Mouse (Mus musculus): ENCODE data around the gene Pdss2.

DNA sequence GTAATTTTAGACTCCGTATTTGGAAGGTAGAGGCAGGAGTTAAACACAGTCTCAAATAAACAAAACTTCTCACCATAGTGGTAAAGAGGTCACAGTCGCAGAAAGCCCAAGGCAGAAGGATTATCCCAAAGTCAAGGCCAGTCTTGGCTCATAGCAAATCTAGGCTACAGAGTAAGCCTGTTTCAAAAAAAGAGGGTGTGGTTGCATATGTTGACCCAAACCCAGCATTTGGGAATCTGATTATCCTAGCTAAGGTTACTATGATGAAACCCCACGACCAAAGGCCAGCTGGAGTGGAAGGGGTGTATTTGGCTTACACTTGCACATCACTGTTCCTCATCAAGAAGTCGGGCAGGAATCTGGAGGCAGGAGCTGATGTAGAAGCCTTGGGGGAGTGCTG is 267.0 kb downstream of the Pdss2 start:
- TF ChIP-seq POLR2A (IDR thresholded peaks at IDR 0.05; ENCODE audit: extremely low read depth, insufficient read depth, low read length) (no peak), CTCF (IDR thresholded peaks at IDR 0.05; ENCODE audit: low read depth, low read length) (no peak)

Measured in liver, adult 2 months (tissue).